Mouse (Mus musculus) limb, embryonic 13.5 days (tissue): ENCODE measurements around the gene Myod1. TPM values are rescaled to one million over a fixed set of nuclear protein-coding genes. Genes with fewer than 3 reads are reported as not detected.
A peak's percentile ranks its signal among the peaks of the same experiment; 100 is the strongest.

Experiments
- ATAC-seq: fragments of 200-750 bp; cut with Nextera tagmentation; 2 replicates; pipeline ENCODE4 v1.8.0; 2017; ENCODE audit warnings: low read depth, moderate number of reproducible peaks, moderate TSS enrichment; ENCODE audit not compliant: low FRiP score
- H3K27ac ChIP-seq: fragments of 300-500 bp; sonication (generic); 2 replicates; pipeline ENCODE4 v1.5.1; 2015; ENCODE audit warnings: inconsistent platforms, mild to moderate bottlenecking, moderate library complexity
- H3K27me3 ChIP-seq: fragments of 300-500 bp; sonication (generic); 2 replicates; pipeline ENCODE4 v1.6.1; 2015; ENCODE audit warnings: mild to moderate bottlenecking, inconsistent platforms
- H3K36me3 ChIP-seq: fragments of 300-500 bp; sonication (generic); 2 replicates; pipeline ENCODE4 v1.6.1; 2015; ENCODE audit warnings: inconsistent platforms, mild to moderate bottlenecking, moderate library complexity
- H3K4me1 ChIP-seq: fragments of 300-500 bp; sonication (generic); 2 replicates; pipeline ENCODE4 v1.6.1; 2015; ENCODE audit warnings: inconsistent platforms
- H3K4me2 ChIP-seq: fragments of 300-500 bp; sonication (generic); replicated peaks from 2 replicates; pipeline ENCODE4 v1.6.1; 2015; ENCODE audit warnings: inconsistent platforms, mild to moderate bottlenecking, moderate library complexity
- H3K4me3 ChIP-seq: fragments of 300-500 bp; sonication (generic); 2 replicates; pipeline ENCODE4 v1.5.1; 2015; ENCODE audit warnings: moderate library complexity, mild to moderate bottlenecking, inconsistent platforms
- H3K9ac ChIP-seq: fragments of 300-500 bp; sonication (generic); 2 replicates; pipeline ENCODE4 v1.6.1; 2015; ENCODE audit warnings: mild to moderate bottlenecking, inconsistent platforms
- H3K9me3 ChIP-seq: fragments of 300-500 bp; sonication (generic); 2 replicates; pipeline ENCODE4 v1.6.1; 2016; ENCODE audit warnings: inconsistent platforms
- WGBS: fragments of 180-500 bp; shearing (Covaris S2); methylation state at CpG from one replicate; pipeline ENCODE4 v1.1.7; 2015; 5-methylcytosine and 5-hydroxymethylcytosine counted together
- polyA plus RNA-seq: library from polyadenylated mRNA; unstranded; fragments of >200 nt; fragmentation: Nextera tagmentation; extraction: Ambion mirVana; gene quantifications from 2 replicates; pipeline ENCODE4 v1.2.1, GENCODE M21; 2015

The Myod1 gene
- polyA plus RNA-seq, 1 experiment from 2014 or later: 69.5 TPM

GRCm38 (mm10) chr7:46361776-46362175 lies 14.5 kb upstream of the Myod1 start:
- no peak overlapping the region for H3K4me2 ChIP-seq
- H3K4me1 ChIP-seq: no peaks in the 10 kb centered on the region
- no peak overlapping the region for H3K9ac ChIP-seq
- ATAC-seq: no peak
- H3K36me3 ChIP-seq: no peaks in the 10 kb centered on the region
- no peaks in the 10 kb centered on the region for H3K9me3 ChIP-seq
- H3K4me3 ChIP-seq: no peak overlapping the region
- H3K27ac ChIP-seq: no peak overlapping the region
- no peaks in the 10 kb centered on the region for H3K27me3 ChIP-seq

- Histone ChIP-seq H3K4me3 (no peak overlapping the region), H3K9ac (no peak overlapping the region), H3K4me1 (no peaks in the 10 kb centered on the region), H3K27me3 (0 out of 2 replicates have a peak, but pooled peaks cover 3% of the 10 kb centered on the region), H3K4me2 (no peak overlapping the region), H3K36me3 (no peaks in the 10 kb centered on the region), H3K27ac (no peak overlapping the region), H3K9me3 (no peaks in the 10 kb centered on the region)
- WGBS: 53% methylated on average over 4 of the region's 5 CpGs
- peak; percentile 36; the same call in 1 of the 2 replicates for ATAC-seq
These were observed 12.1 kb upstream of the Myod1 start for GRCm38 (mm10) chr7:46364154-46364553.

- H3K4me3 ChIP-seq: no peak overlapping the region
- no peak overlapping the region for H3K27ac ChIP-seq
- 0 out of 2 replicates have a peak, but pooled peaks cover 3% of the 10 kb centered on the region for H3K27me3 ChIP-seq
- ATAC-seq: no peak
- no peaks in the 10 kb centered on the region for H3K4me1 ChIP-seq
- H3K9me3 ChIP-seq: no peaks in the 10 kb centered on the region
- 69% methylated on average over 1 of the region's 1 CpGs for WGBS
- no peaks in the 10 kb centered on the region for H3K36me3 ChIP-seq
- no peak overlapping the region for H3K4me2 ChIP-seq
- H3K9ac ChIP-seq: no peak overlapping the region
These were observed 10.5 kb upstream of the Myod1 start for GRCm38 (mm10) chr7:46365810-46366209.

- no peak overlapping the region for H3K9ac ChIP-seq
- H3K36me3 ChIP-seq: no peaks in the 10 kb centered on the region
- no peak overlapping the region for H3K4me3 ChIP-seq
- peaks cover 41% of the 10 kb centered on the region for H3K27me3 ChIP-seq
- no peak overlapping the region for H3K27ac ChIP-seq
- H3K4me1 ChIP-seq: 0 out of 2 replicates have a peak, but pooled peaks cover under 1% of the 10 kb centered on the region
- no peak for ATAC-seq
- H3K9me3 ChIP-seq: no peaks in the 10 kb centered on the region
- 58% methylated on average over 4 of the region's 4 CpGs for WGBS
- H3K4me2 ChIP-seq: no peak overlapping the region
These were observed 5.2 kb upstream of the Myod1 start for GRCm38 (mm10) chr7:46371104-46371503.

GRCm38 (mm10) chr7:46377008-46377346 lies 703 bp downstream of the Myod1 start:
- peak overlapping the region; percentile 46 for H3K9ac ChIP-seq
- H3K27me3 ChIP-seq: peaks cover 93% of the 10 kb centered on the region
- no peak overlapping the region; the same call in 1 of the 2 replicates for H3K27ac ChIP-seq
- WGBS: under 1% methylated on average over 33 of the region's 33 CpGs
- no peaks in the 10 kb centered on the region for H3K9me3 ChIP-seq
- ATAC-seq: no peak
- H3K4me3 ChIP-seq: peak overlapping the region; percentile 37
- peaks cover 19% of the 10 kb centered on the region for H3K4me1 ChIP-seq
- H3K4me2 ChIP-seq: peak overlapping the region; percentile 55
- no peaks in the 10 kb centered on the region for H3K36me3 ChIP-seq

GRCm38 (mm10) chr7:46378123-46378522 lies 1.8 kb downstream of the Myod1 start:
- Histone ChIP-seq H3K27me3 (peaks cover 83% of the 10 kb centered on the region), H3K4me1 (peaks cover 19% of the 10 kb centered on the region), H3K9ac (peak overlapping the region; percentile 36; the same call in 1 of the 2 replicates), H3K36me3 (no peaks in the 10 kb centered on the region), H3K4me3 (peak overlapping the region; percentile 37), H3K9me3 (no peaks in the 10 kb centered on the region), H3K4me2 (peak overlapping the region; percentile 55), H3K27ac (no peak overlapping the region; the same call in 1 of the 2 replicates)
- 3% methylated on average over 22 of the region's 22 CpGs for WGBS
- ATAC-seq: no peak

- WGBS: 8% methylated on average over 16 of the region's 16 CpGs
- no peak for ATAC-seq
- Histone ChIP-seq H3K9ac (no peak overlapping the region), H3K9me3 (no peaks in the 10 kb centered on the region), H3K4me2 (peak overlapping the region; percentile 55; the same call in 1 of the 2 replicates), H3K27ac (no peak overlapping the region), H3K4me1 (peaks cover 19% of the 10 kb centered on the region), H3K27me3 (peaks cover 75% of the 10 kb centered on the region), H3K4me3 (no peak overlapping the region), H3K36me3 (no peaks in the 10 kb centered on the region)
These were observed 2.7 kb downstream of the Myod1 start for GRCm38 (mm10) chr7:46378983-46379382.

- peaks cover 19% of the 10 kb centered on the region for H3K4me1 ChIP-seq
- H3K9ac ChIP-seq: no peak overlapping the region
- no peak for ATAC-seq
- H3K4me3 ChIP-seq: no peak overlapping the region
- peaks cover 59% of the 10 kb centered on the region for H3K27me3 ChIP-seq
- H3K4me2 ChIP-seq: no peak overlapping the region
- no peak overlapping the region for H3K27ac ChIP-seq
- 65% methylated on average over 9 of the region's 9 CpGs for WGBS
- no peaks in the 10 kb centered on the region for H3K9me3 ChIP-seq
- no peaks in the 10 kb centered on the region for H3K36me3 ChIP-seq
These were observed 4.4 kb downstream of the Myod1 start for GRCm38 (mm10) chr7:46380625-46381024.

GRCm38 (mm10) chr7:46387430-46387829 lies 11.2 kb downstream of the Myod1 start:
- no peak for ATAC-seq
- H3K27me3 ChIP-seq: peaks cover 14% of the 10 kb centered on the region
- no peaks in the 10 kb centered on the region for H3K4me1 ChIP-seq
- H3K4me2 ChIP-seq: no peak overlapping the region
- no peak overlapping the region for H3K9ac ChIP-seq
- H3K9me3 ChIP-seq: no peaks in the 10 kb centered on the region
- no peaks in the 10 kb centered on the region for H3K36me3 ChIP-seq
- WGBS: 90% methylated on average over 3 of the region's 3 CpGs
- H3K27ac ChIP-seq: no peak overlapping the region
- H3K4me3 ChIP-seq: no peak overlapping the region

- no peak overlapping the region for H3K9ac ChIP-seq
- H3K36me3 ChIP-seq: no peaks in the 10 kb centered on the region
- WGBS: 69% methylated on average over 10 of the region's 10 CpGs
- H3K27me3 ChIP-seq: peaks cover 31% of the 10 kb centered on the region
- H3K4me1 ChIP-seq: no peaks in the 10 kb centered on the region
- no peaks in the 10 kb centered on the region for H3K9me3 ChIP-seq
- H3K4me2 ChIP-seq: no peak overlapping the region
- ATAC-seq: no peak
- H3K27ac ChIP-seq: no peak overlapping the region
- no peak overlapping the region for H3K4me3 ChIP-seq
These were observed 13.3 kb downstream of the Myod1 start for GRCm38 (mm10) chr7:46389456-46390085.

GRCm38 (mm10) chr7:46390226-46390625 lies 14.0 kb downstream of the Myod1 start:
- Histone ChIP-seq H3K27ac (no peak overlapping the region), H3K4me2 (no peak overlapping the region), H3K27me3 (peaks cover 38% of the 10 kb centered on the region), H3K4me3 (no peak overlapping the region), H3K4me1 (no peaks in the 10 kb centered on the region), H3K36me3 (no peaks in the 10 kb centered on the region), H3K9ac (no peak overlapping the region), H3K9me3 (no peaks in the 10 kb centered on the region)
- ATAC-seq: no peak
- WGBS: 68% methylated on average over 4 of the region's 4 CpGs

- Histone ChIP-seq H3K27ac (no peak overlapping the region), H3K9me3 (no peaks in the 10 kb centered on the region), H3K27me3 (peaks cover 50% of the 10 kb centered on the region), H3K9ac (no peak overlapping the region), H3K36me3 (no peaks in the 10 kb centered on the region), H3K4me3 (no peak overlapping the region), H3K4me2 (no peak overlapping the region), H3K4me1 (peaks cover 10% of the 10 kb centered on the region)
- ATAC-seq: no peak
- WGBS: 62% methylated on average over 5 of the region's 5 CpGs
These were observed 15.4 kb downstream of the Myod1 start for GRCm38 (mm10) chr7:46391701-46392100.

- Histone ChIP-seq H3K9ac (no peak overlapping the region), H3K4me1 (peaks cover 18% of the 10 kb centered on the region), H3K27ac (no peak overlapping the region), H3K4me2 (no peak overlapping the region), H3K27me3 (peaks cover 62% of the 10 kb centered on the region), H3K9me3 (no peaks in the 10 kb centered on the region), H3K36me3 (no peaks in the 10 kb centered on the region), H3K4me3 (no peak overlapping the region)
- peak; percentile 33; the same call in 1 of the 2 replicates for ATAC-seq
- WGBS: 0% methylated on average over 2 of the region's 2 CpGs
These were observed 16.8 kb downstream of the Myod1 start for GRCm38 (mm10) chr7:46393116-46393515.
